Mouse (Mus musculus) leukemia stem cell, adult 10-12 weeks (primary cell): Measurements from ENCODE around the gene Mms22l. TPM values are rescaled to one million over a fixed set of nuclear protein-coding genes. Genes with fewer than 3 reads are reported as not detected.

ENCODE experiments used
- polyA plus RNA-seq: library from polyadenylated mRNA; stranded (reverse); fragments of >175 nt; gene quantifications from 2 replicates; pipeline ENCODE4 v1.2.3, GENCODE M21; 2012; ENCODE audit warnings: low replicate concordance

The Mms22l gene
- 46.7 and 84.4 TPM in 2 replicates for polyA plus RNA-seq

DNA sequence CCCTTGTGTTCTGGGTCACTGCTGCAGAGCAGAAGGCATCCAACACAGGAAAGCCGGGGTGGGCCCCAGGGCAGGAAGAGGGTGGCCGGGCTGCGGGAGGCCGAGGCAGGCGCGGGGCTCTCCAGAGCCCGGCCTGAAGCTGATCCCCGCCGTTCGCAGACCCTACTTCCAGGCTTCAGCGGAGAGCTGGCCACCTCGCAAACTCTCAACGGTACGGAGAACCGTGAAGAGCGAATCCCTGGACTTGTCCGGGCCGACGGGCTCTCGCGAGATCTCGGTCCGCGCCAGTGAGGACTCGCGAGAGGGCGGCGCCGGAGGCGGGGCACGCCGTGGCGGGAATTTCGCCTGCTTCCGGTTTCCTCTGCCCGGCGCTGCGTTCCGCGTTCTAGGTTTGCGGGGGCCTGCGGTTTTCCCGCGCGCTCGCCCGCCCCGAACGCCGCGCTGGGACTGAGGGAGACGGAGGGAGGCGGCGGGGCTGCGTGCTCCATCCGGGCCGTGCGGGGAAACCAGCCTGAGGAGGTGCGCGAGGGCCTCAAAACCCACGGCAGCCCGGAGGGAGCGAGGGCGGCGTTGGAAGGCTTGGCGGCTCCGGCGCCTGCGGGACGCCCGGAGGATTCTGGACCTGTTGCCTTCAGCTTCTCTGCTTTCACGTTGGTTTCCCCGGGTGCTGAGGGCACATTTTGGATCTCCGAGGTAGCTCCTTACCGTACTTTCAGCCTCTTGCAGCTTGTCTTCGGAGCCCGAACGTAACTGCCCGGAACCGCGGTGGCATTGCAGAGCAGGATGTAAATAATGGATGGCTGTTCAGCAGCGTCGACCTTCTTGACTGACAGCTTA lies at the start of gene Mms22l:
Gene Mms22l, plus strand, starts transcription at position 336 of the 837 bp plus-strand sequence.

